In genomic region chr3:38923251-38923686, GRCm38 (mm10) we compare ENCODE assay signal across 28 mouse cellular contexts. TPM values are rescaled to one million over a fixed set of nuclear protein-coding genes. Genes with fewer than 3 reads are reported as not detected.
DNase-seq lines count a peak whose midpoint lies in the region; ATAC-seq and TF ChIP-seq lines count a peak whose summit lies in the region.
"Had no signal": no experiment of that assay in that cellular context is flagged by ENCODE, and none has a peak within 500 bp of the region (broad histone marks: within the 10 kb centered on the region; RNA-seq: fewer than 3 reads in every experiment).

No protein-coding gene starts in this region.

- H3K4me1 ChIP-seq in intestine, embryonic 15.5 days (replicated peaks), result peaks cover 5% of the 10 kb centered on the region; the same call in 1 of the 2 replicates
- H3K4me1 ChIP-seq in intestine, postnatal 0 days (replicated peaks; ENCODE audit: control insufficient read depth, insufficient read depth, low read length), result no peaks in the 10 kb centered on the region
- H3K4me1 ChIP-seq in lung, embryonic 15.5 days, result peaks cover 17% of the 10 kb centered on the region
- H3K4me1 ChIP-seq: liver, embryonic 13.5 days had no signal

- no peak overlapping the region for H3K4me3 ChIP-seq in intestine, embryonic 15.5 days (replicated peaks)
- no peak overlapping the region for H3K4me3 ChIP-seq in intestine, postnatal 0 days (ENCODE audit: low read depth, low read length)
- H3K4me3 ChIP-seq in lung, embryonic 15.5 days, result no peak overlapping the region
- H3K4me3 ChIP-seq: embryonic facial prominence, embryonic 10.5 days; embryonic facial prominence, embryonic 15.5 days; forebrain, embryonic 12.5 days; hindbrain, embryonic 10.5 days; hindbrain, embryonic 15.5 days; limb, embryonic 15.5 days; liver, embryonic 13.5 days; midbrain, embryonic 15.5 days had no signal

- H3K9me3 ChIP-seq in intestine, embryonic 15.5 days, result no peaks in the 10 kb centered on the region
- no peaks in the 10 kb centered on the region for H3K9me3 ChIP-seq in intestine, postnatal 0 days (ENCODE audit: control insufficient read depth)
- H3K9me3 ChIP-seq in lung, embryonic 15.5 days, result no peaks in the 10 kb centered on the region
- H3K9me3 ChIP-seq: embryonic facial prominence, embryonic 10.5 days; embryonic facial prominence, embryonic 15.5 days; forebrain, embryonic 12.5 days; hindbrain, embryonic 10.5 days; hindbrain, embryonic 15.5 days; limb, embryonic 15.5 days; liver, embryonic 13.5 days; midbrain, embryonic 15.5 days had no signal

- no peaks in the 10 kb centered on the region for H3K36me3 ChIP-seq in intestine, embryonic 15.5 days
- no peaks in the 10 kb centered on the region for H3K36me3 ChIP-seq in intestine, postnatal 0 days (ENCODE audit: control insufficient read depth, insufficient read depth)
- H3K36me3 ChIP-seq in lung, embryonic 15.5 days, result no peaks in the 10 kb centered on the region
- H3K36me3 ChIP-seq: embryonic facial prominence, embryonic 15.5 days; forebrain, embryonic 12.5 days; hindbrain, embryonic 15.5 days; liver, embryonic 13.5 days; midbrain, embryonic 15.5 days had no signal

- H3K9ac ChIP-seq in intestine, embryonic 15.5 days, result no peak overlapping the region
- H3K9ac ChIP-seq in intestine, postnatal 0 days (ENCODE audit: low read depth, low read length), result no peak overlapping the region
- no peak overlapping the region for H3K9ac ChIP-seq in lung, embryonic 15.5 days
- H3K9ac ChIP-seq: embryonic facial prominence, embryonic 15.5 days; forebrain, embryonic 12.5 days; forebrain, postnatal 0 days; hindbrain, embryonic 15.5 days; limb, embryonic 15.5 days; liver, embryonic 13.5 days; midbrain, embryonic 15.5 days had no signal

- H3K4me2 ChIP-seq in intestine, embryonic 15.5 days (replicated peaks), result no peak overlapping the region
- no peak overlapping the region; the same call in 1 of the 2 replicates for H3K4me2 ChIP-seq in intestine, postnatal 0 days (replicated peaks; ENCODE audit: low read depth)
- H3K4me2 ChIP-seq in lung, embryonic 15.5 days, result no peak overlapping the region
- H3K4me2 ChIP-seq: embryonic facial prominence, embryonic 15.5 days; forebrain, embryonic 12.5 days; hindbrain, embryonic 15.5 days; limb, embryonic 15.5 days; liver, embryonic 13.5 days; midbrain, embryonic 15.5 days had no signal

- 23% methylated on average over 7 of the region's 7 CpGs for WGBS in intestine, embryonic 15.5 days
- WGBS in intestine, postnatal 0 days, result 19% methylated on average over 7 of the region's 7 CpGs
- 30% methylated on average over 7 of the region's 7 CpGs for whole genome bisulfite sequencing in lung, embryonic 15.5 days

- H3K27ac ChIP-seq in intestine, embryonic 15.5 days, result no peak overlapping the region
- no peak overlapping the region for H3K27ac ChIP-seq in intestine, postnatal 0 days (ENCODE audit: low read depth, low read length)
- 0 out of 2 replicates have a peak overlapping the region, but pooled peaks have one; percentile 18 for H3K27ac ChIP-seq in lung, embryonic 15.5 days
- H3K27ac ChIP-seq: embryonic facial prominence, embryonic 10.5 days; embryonic facial prominence, embryonic 15.5 days; forebrain, embryonic 12.5 days; hindbrain, embryonic 10.5 days; hindbrain, embryonic 15.5 days; limb, embryonic 15.5 days; liver, embryonic 13.5 days; macrophage; midbrain, embryonic 15.5 days had no signal

- peak; percentile 25 for DNase-seq in kidney, postnatal 10 days
- DNase-seq in kidney, adult 18-20 months, result no peak
- DNase-seq in lung, postnatal 25 days (ENCODE audit: low spot score), result no peak
- DNase-seq in mesoderm, embryonic 11.5 days (ENCODE audit: low read depth, low spot score), result peak; percentile 45
- DNase-seq: adrenal gland, postnatal 14 days; cerebellum, adult 11-12 months; cerebellum, adult 9-11 months; forebrain, postnatal 0 days; heart, postnatal 14 days; liver, embryonic 13.5 days; lung, adult 2 months; right cerebral cortex, adult 18-20 months; spleen, adult 18-20 months; thymus, adult 2 months; thymus, postnatal 36 days had no signal

- no peaks in the 10 kb centered on the region for H3K27me3 ChIP-seq in intestine, embryonic 15.5 days (replicated peaks)
- H3K27me3 ChIP-seq in intestine, postnatal 0 days (replicated peaks; ENCODE audit: control insufficient read depth, insufficient read depth, low read length), result no peaks in the 10 kb centered on the region
- no peaks in the 10 kb centered on the region for H3K27me3 ChIP-seq in lung, embryonic 15.5 days
- H3K27me3 ChIP-seq: embryonic facial prominence, embryonic 15.5 days; forebrain, embryonic 12.5 days; hindbrain, embryonic 15.5 days; limb, embryonic 15.5 days; liver, embryonic 13.5 days; midbrain, embryonic 15.5 days had no signal

- TF ChIP-seq CTCF in intestine, postnatal 0 days (IDR thresholded peaks at IDR 0.05; ENCODE audit: low read depth), result no peak

- peak; percentile 15; the same call in 1 of the 2 replicates for ATAC-seq in intestine, embryonic 15.5 days
- no peak for ATAC-seq in intestine, postnatal 0 days
- ATAC-seq in lung, embryonic 15.5 days (ENCODE audit: borderline replicate concordance, extremely low read depth, low FRiP score, low TSS enrichment), result peak; percentile 63; the same call in 1 of the 2 replicates
- ATAC-seq: CD4-positive, CD25-positive, alpha-beta regulatory T cell, adult 4 months; forebrain, postnatal 0 days; inflammation-experienced regulatory T-cells, adult 6 months; midbrain, embryonic 15.5 days had no signal

RNA-seq across cellular contexts. Expression of gene Fat4, which starts 36.5 kb away (rescaled TPM):
- 5.1 and 5.3 TPM in 2 replicates for polyA plus RNA-seq in intestine, embryonic 15.5 days (2015; fragmentation: Nextera tagmentation; extraction: Ambion mirVana)
- 2.8 and 3.0 TPM in 2 replicates for polyA plus RNA-seq in intestine, postnatal 0 days (2015; fragmentation: Nextera tagmentation; extraction: Ambion mirVana)
- 4.6 and 5.3 TPM in 2 replicates for polyA plus RNA-seq in lung, embryonic 15.5 days (2015; fragmentation: Nextera tagmentation; extraction: Ambion mirVana)
- polyA plus RNA-seq: CD4-positive, CD25-positive, alpha-beta regulatory T cell, adult 4 months had no signal

Comparison
In these comparisons a context has a peak if more than half of its experiments do, and no peak if none do; other contexts are left out.
1. DNase-seq: peak in kidney, postnatal 10 days (single experiment) and mesoderm, embryonic 11.5 days (single experiment); none in kidney, adult 18-20 months (single experiment) and lung, postnatal 25 days (single experiment).